Mouse (Mus musculus) forebrain, embryonic 15.5 days (tissue): ENCODE data around the gene Ntrk2. TPM values are rescaled to one million over a fixed set of nuclear protein-coding genes. Genes with fewer than 3 reads are reported as not detected.

Experiments
- ATAC-seq: fragments of 200-750 bp; cut with Nextera tagmentation; replicated peaks from 2 replicates; pipeline ENCODE4 v1.8.0; 2017; ENCODE audit warnings: mild to moderate bottlenecking, moderate TSS enrichment, moderate library complexity
- H3K27ac ChIP-seq: fragments of 300-500 bp; sonication (generic); replicated peaks from 2 replicates; pipeline ENCODE4 v1.5.1; 2015; ENCODE audit warnings: mild to moderate bottlenecking, inconsistent platforms
- H3K27me3 ChIP-seq: fragments of 300-500 bp; sonication (generic); 2 replicates; pipeline ENCODE4 v1.6.1; 2015; ENCODE audit warnings: inconsistent platforms
- H3K36me3 ChIP-seq: fragments of 300-500 bp; sonication (generic); 2 replicates; pipeline ENCODE4 v1.6.1; 2015; ENCODE audit warnings: mild to moderate bottlenecking, inconsistent platforms
- H3K4me1 ChIP-seq: fragments of 300-500 bp; sonication (generic); 2 replicates; pipeline ENCODE4 v1.6.1; 2015; ENCODE audit warnings: inconsistent platforms
- H3K4me2 ChIP-seq: fragments of 300-500 bp; sonication (generic); replicated peaks from 2 replicates; pipeline ENCODE4 v1.6.1; 2015; ENCODE audit warnings: mild to moderate bottlenecking, inconsistent platforms
- H3K4me3 ChIP-seq: fragments of 300-500 bp; sonication (generic); 2 replicates; pipeline ENCODE4 v1.5.1; 2015; ENCODE audit warnings: mild to moderate bottlenecking, inconsistent platforms
- H3K9ac ChIP-seq: fragments of 300-500 bp; sonication (generic); replicated peaks from 2 replicates; pipeline ENCODE4 v1.6.1; 2015; ENCODE audit warnings: mild to moderate bottlenecking, inconsistent platforms
- H3K9me3 ChIP-seq: fragments of 300-500 bp; sonication (generic); 2 replicates; pipeline ENCODE4 v1.6.1; 2016; ENCODE audit warnings: inconsistent platforms
- WGBS: fragments of 180-500 bp; shearing (Covaris S2); methylation state at CpG from one replicate; pipeline ENCODE4 v1.1.7; 2015; ENCODE audit warnings: mixed read lengths; 5-methylcytosine and 5-hydroxymethylcytosine counted together
- polyA plus RNA-seq: library from polyadenylated mRNA; unstranded; fragments of >200 nt; fragmentation: Nextera tagmentation; extraction: Ambion mirVana; gene quantifications from 2 replicates; pipeline ENCODE4 v1.2.1, GENCODE M21; 2015

Ntrk2 gene
- polyA plus RNA-seq, 1 experiment from 2014 or later: 97.0 TPM

DNA sequence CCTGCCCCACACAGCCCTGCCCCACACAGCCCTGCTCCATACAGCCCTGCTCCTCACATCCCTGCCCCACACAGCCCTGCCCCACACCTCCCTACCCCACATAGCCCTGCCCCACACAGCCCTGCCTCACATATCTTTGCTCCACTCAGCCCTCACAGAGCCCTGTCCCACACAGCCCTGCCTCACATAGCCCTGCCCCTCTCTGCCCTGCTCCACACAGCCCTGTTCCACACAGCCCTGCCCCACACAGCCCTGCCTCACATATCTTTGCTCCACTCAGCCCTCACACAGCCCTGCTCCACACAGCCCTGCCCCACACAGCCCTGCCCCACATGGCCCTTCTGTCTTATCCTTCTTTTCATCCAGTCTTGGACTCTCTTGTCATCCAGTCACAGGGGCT, 106.2 kb downstream of the Ntrk2 start:
- Histone ChIP-seq H3K4me3 (no peak overlapping the region), H3K9me3 (no peaks in the 10 kb centered on the region), H3K36me3 (no peaks in the 10 kb centered on the region), H3K4me1 (no peaks in the 10 kb centered on the region), H3K27me3 (no peaks in the 10 kb centered on the region), H3K4me2 (no peak overlapping the region), H3K27ac (no peak overlapping the region), H3K9ac (no peak overlapping the region)
- 0 out of 2 replicates have a peak, but pooled peaks have one; percentile 64 for ATAC-seq

DNA sequence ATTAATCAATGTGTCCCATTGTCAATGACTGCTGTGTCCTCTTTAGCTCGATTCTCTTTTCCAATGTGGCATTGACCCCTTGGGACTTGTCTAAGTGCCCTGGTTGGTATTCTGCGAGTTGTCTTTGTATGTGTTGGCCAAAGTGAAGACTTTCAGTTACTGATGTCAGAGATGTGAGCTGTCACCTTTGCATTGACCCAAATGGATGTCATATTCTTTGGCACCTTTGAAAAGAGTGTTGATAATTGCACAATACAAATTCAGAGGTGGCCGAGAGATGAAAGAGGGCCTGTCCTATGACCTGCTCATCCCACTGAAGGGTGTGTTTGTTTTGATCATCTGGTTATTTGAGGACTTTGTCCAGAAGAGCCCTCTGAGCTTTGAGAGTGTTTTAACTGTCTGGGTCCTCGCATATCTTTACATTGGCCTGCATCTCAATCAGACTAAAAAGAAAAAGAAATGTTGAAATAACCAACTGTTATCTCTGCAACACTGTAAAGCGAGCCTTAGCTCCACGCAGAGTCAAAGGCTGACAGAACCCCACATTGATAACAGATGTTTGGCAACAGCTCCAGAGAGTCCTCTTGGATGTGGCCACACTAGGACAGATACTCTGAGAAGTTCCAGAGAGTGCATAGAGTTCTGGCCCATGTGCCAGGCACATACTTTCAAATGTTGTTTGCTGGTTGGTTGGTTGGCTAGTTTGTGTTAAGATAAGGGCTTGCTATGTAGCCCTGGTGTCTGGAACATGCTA, 107.9 kb downstream of the Ntrk2 start:
- H3K36me3 ChIP-seq: no peaks in the 10 kb centered on the region
- no peak overlapping the region for H3K27ac ChIP-seq
- ATAC-seq: no peak
- no peaks in the 10 kb centered on the region for H3K27me3 ChIP-seq
- no peak overlapping the region for H3K4me2 ChIP-seq
- H3K4me1 ChIP-seq: no peaks in the 10 kb centered on the region
- 91% methylated on average over 6 of the region's 6 CpGs for WGBS
- no peaks in the 10 kb centered on the region for H3K9me3 ChIP-seq
- no peak overlapping the region for H3K9ac ChIP-seq
- no peak overlapping the region for H3K4me3 ChIP-seq

DNA sequence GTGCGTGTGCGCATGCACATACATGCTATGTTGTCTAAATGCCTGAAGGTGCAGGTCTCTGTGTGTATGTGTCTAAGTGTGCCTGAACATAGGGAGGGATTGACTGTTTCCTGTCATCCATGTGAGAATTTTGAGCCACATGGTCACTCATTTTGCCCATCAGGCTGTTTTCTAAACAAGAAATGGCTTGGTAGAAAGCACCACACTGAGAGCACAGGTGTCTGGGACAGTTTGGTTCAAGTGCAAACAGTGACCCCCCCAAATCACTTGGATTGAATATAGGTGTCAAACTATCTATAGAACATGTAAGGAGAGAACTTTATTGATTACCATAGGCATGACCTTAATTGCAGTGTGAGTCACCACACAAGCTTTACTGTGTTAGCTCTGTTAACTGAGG, 110.0 kb downstream of the Ntrk2 start:
- no peak overlapping the region for H3K4me3 ChIP-seq
- H3K4me2 ChIP-seq: no peak overlapping the region
- 100% methylated on average over 2 of the region's 2 CpGs for WGBS
- no peak for ATAC-seq
- H3K9ac ChIP-seq: no peak overlapping the region
- H3K4me1 ChIP-seq: no peaks in the 10 kb centered on the region
- H3K27me3 ChIP-seq: no peaks in the 10 kb centered on the region
- H3K9me3 ChIP-seq: no peaks in the 10 kb centered on the region
- no peaks in the 10 kb centered on the region for H3K36me3 ChIP-seq
- H3K27ac ChIP-seq: no peak overlapping the region

DNA sequence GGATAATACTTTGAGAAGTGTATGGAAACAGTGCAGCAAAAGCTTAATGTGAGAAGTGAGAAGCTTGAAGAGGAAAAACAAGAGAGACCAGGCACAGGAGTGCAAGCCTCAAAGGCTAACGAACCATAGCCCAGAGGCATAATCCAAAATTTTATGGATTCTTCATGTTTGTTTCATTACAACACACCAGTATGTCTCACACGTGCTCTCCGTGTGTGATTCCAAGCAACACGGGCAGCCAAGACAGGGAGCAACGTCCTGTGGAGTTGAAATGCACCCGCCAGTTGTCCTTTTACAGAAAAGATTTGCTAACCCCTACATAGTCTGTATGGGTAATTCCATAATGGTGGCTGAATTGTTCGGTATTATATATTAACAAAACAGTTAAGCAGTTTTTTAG, 113.9 kb downstream of the Ntrk2 start:
- Histone ChIP-seq H3K27me3 (no peaks in the 10 kb centered on the region), H3K9ac (no peak overlapping the region), H3K27ac (no peak overlapping the region), H3K4me3 (no peak overlapping the region), H3K4me1 (peaks cover 19% of the 10 kb centered on the region), H3K36me3 (no peaks in the 10 kb centered on the region), H3K9me3 (no peaks in the 10 kb centered on the region), H3K4me2 (no peak overlapping the region)
- ATAC-seq: no peak
- 87% methylated on average over 7 of the region's 7 CpGs for WGBS

DNA sequence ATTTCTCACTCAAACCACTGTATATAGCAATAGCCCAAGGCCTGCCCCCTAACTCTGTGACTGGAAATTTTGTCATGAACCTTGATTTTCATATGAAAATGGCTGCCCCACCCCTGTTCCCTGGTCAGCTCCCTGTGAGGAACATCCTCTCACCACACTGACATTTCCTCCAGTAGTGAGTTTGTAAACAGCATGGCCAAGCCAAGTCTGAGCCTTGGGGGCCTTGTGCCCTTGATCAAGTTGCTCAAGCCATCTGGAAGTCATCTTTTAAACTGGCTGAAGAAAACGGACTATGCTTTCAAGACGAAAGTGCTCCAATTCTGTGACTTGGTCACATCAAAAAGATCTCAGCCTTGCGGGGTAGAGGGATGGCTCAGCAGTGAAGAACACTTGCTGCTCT, 114.9 kb downstream of the Ntrk2 start:
- ATAC-seq: no peak
- H3K27me3 ChIP-seq: no peaks in the 10 kb centered on the region
- WGBS: 98% methylated on average over 3 of the region's 3 CpGs
- H3K4me3 ChIP-seq: no peak overlapping the region
- H3K9ac ChIP-seq: no peak overlapping the region
- no peaks in the 10 kb centered on the region for H3K36me3 ChIP-seq
- no peak overlapping the region for H3K27ac ChIP-seq
- H3K4me1 ChIP-seq: peaks cover 19% of the 10 kb centered on the region
- no peak overlapping the region for H3K4me2 ChIP-seq
- no peaks in the 10 kb centered on the region for H3K9me3 ChIP-seq

DNA sequence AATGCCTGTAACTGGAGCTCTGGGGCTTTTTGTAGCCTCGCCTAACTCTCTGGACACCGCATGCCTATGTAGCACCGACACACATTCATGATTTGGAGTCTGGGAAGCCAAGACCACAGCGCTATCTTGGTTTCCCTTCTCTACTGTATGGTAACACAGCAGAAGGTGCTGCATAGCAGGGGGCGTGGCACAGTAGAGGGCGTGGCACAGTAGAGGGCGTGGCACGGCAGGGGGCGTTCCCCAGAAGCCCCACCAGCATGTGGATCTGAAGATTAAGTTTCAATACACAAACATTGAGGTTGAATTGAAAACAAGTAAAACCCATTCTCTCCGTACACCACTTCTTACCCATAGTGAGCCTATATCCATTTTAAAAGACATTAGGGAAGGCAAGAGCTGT, 115.3 kb downstream of the Ntrk2 start:
- H3K9me3 ChIP-seq: no peaks in the 10 kb centered on the region
- H3K36me3 ChIP-seq: no peaks in the 10 kb centered on the region
- H3K27ac ChIP-seq: 0 out of 2 replicates have a peak overlapping the region, but pooled peaks have one; percentile 11
- no peaks in the 10 kb centered on the region for H3K27me3 ChIP-seq
- no peak overlapping the region for H3K9ac ChIP-seq
- H3K4me2 ChIP-seq: no peak overlapping the region
- 92% methylated on average over 10 of the region's 10 CpGs for WGBS
- no peak for ATAC-seq
- peaks cover 19% of the 10 kb centered on the region for H3K4me1 ChIP-seq
- H3K4me3 ChIP-seq: no peak overlapping the region

DNA sequence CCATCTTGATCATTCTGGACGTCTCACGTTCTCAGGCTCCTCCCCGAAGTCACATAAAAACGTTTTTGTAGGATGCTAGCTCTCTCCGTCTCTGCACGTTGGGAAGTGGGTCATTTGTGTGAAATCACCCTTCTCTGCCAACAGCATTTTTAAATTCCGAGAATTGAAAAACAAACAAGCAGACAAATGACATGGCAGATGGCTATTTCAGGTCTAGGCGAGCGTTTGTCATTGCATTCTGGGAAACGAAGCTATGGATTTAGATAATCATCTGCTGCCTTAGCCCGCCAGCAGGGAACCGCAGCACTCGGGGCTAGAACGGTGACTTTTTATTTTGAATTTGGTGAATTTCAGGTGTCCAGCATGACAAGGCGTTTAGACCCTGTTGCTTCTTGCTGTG, 115.8 kb downstream of the Ntrk2 start:
- 63% methylated on average over 15 of the region's 15 CpGs for WGBS
- Histone ChIP-seq H3K9me3 (no peaks in the 10 kb centered on the region), H3K27me3 (no peaks in the 10 kb centered on the region), H3K9ac (no peak overlapping the region), H3K36me3 (no peaks in the 10 kb centered on the region), H3K27ac (peak overlapping the region; percentile 11; the same call in 1 of the 2 replicates), H3K4me1 (peaks cover 19% of the 10 kb centered on the region), H3K4me3 (no peak overlapping the region), H3K4me2 (no peak overlapping the region)
- ATAC-seq: no peak

DNA sequence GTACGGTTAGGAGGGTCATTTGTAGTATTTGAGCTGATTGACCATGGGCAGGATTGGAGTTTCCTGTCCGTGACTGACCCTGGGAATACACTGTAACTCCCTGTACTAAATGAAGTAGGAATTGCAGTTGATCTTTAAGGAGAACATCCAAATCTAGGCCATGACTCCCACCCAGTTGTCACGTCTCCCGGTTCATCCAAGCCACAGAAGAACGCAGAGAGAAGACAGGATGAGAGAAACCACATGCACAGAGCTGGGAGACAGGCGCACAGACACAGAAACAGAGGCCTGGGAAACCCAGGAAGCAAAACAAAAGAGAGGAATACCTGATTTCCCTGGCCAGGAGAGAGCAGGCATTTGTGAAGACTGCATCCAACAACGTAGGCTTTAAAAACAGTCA, 117.1 kb downstream of the Ntrk2 start:
- no peaks in the 10 kb centered on the region for H3K9me3 ChIP-seq
- H3K36me3 ChIP-seq: no peaks in the 10 kb centered on the region
- H3K4me1 ChIP-seq: peaks cover 28% of the 10 kb centered on the region
- no peaks in the 10 kb centered on the region for H3K27me3 ChIP-seq
- H3K4me3 ChIP-seq: no peak overlapping the region
- H3K27ac ChIP-seq: no peak overlapping the region
- H3K9ac ChIP-seq: no peak overlapping the region
- 81% methylated on average over 7 of the region's 7 CpGs for WGBS
- no peak overlapping the region for H3K4me2 ChIP-seq
- ATAC-seq: no peak

DNA sequence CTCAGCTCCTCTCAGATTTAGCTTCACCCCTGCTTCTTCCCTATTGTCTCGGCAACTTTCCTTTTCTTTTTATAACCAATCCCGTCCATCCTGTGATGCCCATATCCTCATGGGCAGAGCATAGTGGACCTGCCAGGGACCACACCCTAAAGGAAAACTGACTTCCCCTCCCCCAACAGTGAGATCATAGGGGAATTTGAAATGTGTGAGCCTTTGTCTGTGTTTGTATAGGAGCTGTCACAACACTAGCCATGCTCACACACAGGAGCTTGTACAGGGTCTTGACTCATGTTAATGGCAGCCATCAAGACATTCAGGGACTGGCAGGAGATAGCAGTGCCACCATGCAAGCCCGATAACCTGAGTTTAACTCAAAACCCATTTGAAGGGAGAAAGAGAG, 118.1 kb downstream of the Ntrk2 start:
- 41% methylated on average over 3 of the region's 3 CpGs for WGBS
- no peaks in the 10 kb centered on the region for H3K27me3 ChIP-seq
- ATAC-seq: no peak
- no peaks in the 10 kb centered on the region for H3K9me3 ChIP-seq
- no peak overlapping the region for H3K4me2 ChIP-seq
- peaks cover 38% of the 10 kb centered on the region for H3K4me1 ChIP-seq
- H3K36me3 ChIP-seq: no peaks in the 10 kb centered on the region
- H3K27ac ChIP-seq: no peak overlapping the region
- no peak overlapping the region for H3K9ac ChIP-seq
- no peak overlapping the region for H3K4me3 ChIP-seq

DNA sequence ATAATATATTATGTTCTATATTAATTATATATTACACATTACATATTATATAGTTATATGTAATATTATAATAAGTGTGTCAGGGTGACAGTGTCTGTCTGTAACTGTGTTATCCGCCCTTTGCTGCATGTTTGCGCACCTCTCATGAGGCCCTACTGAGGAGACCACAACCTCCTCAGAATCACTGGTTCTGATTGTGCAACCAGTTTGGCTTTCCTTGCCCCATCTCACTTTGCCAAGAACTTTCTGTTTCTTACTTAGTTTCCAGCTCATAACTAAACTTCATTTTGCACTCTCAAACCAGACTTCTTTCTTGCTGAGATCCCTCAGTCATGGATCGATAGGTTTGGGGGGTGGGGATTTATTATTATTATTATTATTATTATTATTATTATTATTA, 120.8 kb downstream of the Ntrk2 start:
- no peaks in the 10 kb centered on the region for H3K27me3 ChIP-seq
- no peaks in the 10 kb centered on the region for H3K36me3 ChIP-seq
- WGBS: 94% methylated on average over 3 of the region's 3 CpGs
- no peak overlapping the region for H3K4me3 ChIP-seq
- H3K4me2 ChIP-seq: no peak overlapping the region
- ATAC-seq: no peak
- H3K9ac ChIP-seq: no peak overlapping the region
- no peaks in the 10 kb centered on the region for H3K9me3 ChIP-seq
- peaks cover 38% of the 10 kb centered on the region for H3K4me1 ChIP-seq
- H3K27ac ChIP-seq: no peak overlapping the region

DNA sequence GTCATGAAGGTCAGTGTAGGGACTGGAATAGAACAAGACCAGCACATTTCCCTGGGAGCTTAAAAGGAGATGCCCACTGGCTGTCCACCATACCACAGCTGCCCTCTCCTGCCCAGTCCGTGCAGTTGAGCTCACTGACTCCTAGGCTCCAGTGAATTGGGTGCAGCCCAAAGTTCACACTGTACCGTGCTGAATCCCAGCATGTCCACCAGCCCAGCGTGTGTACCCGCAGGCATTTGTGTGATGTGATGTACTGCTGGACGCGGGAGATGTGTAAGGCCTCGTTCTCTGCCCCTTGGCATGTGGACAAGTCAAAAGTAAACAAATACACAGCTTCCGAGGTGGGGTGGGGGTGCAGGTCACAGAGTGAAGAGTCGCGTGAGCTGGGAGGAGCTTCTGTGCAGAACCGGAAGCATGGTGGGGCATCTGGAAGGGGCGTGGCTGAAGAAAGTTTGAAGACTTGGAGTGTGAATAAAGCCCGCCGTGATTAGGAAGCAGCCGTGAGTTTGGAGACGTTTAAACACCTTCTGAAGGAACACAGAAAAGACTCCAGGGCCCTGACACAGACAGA, 121.4 kb downstream of the Ntrk2 start:
- no peaks in the 10 kb centered on the region for H3K36me3 ChIP-seq
- H3K9ac ChIP-seq: no peak overlapping the region
- H3K4me2 ChIP-seq: no peak overlapping the region
- H3K27ac ChIP-seq: peak overlapping the region; percentile 68; the same call in 1 of the 2 replicates
- peaks cover 32% of the 10 kb centered on the region for H3K4me1 ChIP-seq
- H3K4me3 ChIP-seq: no peak overlapping the region
- no peaks in the 10 kb centered on the region for H3K9me3 ChIP-seq
- H3K27me3 ChIP-seq: no peaks in the 10 kb centered on the region
- WGBS: 74% methylated on average over 16 of the region's 16 CpGs
- ATAC-seq: 0 out of 2 replicates have a peak, but pooled peaks have one; percentile 23

DNA sequence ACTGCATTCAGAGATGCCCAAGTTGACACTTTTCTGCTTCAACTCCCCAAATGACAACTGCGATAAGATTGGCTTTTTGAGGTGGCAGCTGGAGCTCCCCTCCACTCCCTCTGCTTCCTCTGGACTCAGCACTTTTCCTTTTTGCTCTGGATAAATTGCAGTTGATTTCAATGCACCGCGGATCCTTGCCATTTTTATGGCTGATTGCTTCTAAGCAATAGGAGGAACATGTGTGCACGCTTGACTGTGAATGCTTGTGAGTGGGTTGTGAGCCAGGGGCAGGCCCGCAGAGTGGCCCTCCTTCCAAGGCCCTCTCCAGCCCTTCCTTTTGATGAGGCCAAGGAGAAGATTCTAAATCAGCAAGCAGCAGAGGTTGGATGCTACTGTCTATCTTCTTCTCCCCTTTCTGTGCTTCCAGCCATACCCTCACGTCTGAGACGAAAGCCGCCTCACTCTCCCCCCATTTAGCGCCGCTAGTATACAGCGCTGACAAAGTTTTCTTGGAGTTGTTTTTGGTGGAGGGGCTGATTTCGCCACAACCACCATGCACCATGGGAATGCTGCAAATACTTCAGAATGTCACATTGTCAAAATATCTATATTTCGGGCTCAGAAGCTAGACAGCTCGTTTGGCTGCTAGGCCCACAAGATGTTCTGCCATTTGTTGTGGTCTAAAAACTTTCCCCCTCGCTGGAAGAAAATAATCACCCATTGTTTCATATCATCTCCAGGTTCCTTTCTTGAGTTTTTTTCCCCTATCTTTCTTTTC, 122.5 kb downstream of the Ntrk2 start:
- H3K4me2 ChIP-seq: no peak overlapping the region
- H3K4me3 ChIP-seq: no peak overlapping the region
- H3K9me3 ChIP-seq: no peaks in the 10 kb centered on the region
- ATAC-seq: peak; percentile 47
- H3K36me3 ChIP-seq: no peaks in the 10 kb centered on the region
- H3K27me3 ChIP-seq: no peaks in the 10 kb centered on the region
- peaks cover 32% of the 10 kb centered on the region for H3K4me1 ChIP-seq
- WGBS: 48% methylated on average over 15 of the region's 15 CpGs
- no peak overlapping the region for H3K9ac ChIP-seq
- H3K27ac ChIP-seq: peak overlapping the region; percentile 68
